Mouse (Mus musculus): ENCODE data around the gene Ercc5. TPM values are rescaled to one million over a fixed set of nuclear protein-coding genes. Genes with fewer than 3 reads are reported as not detected.

Ercc5 gene
- polyA plus RNA-seq, 1 experiment = 14.5 TPM

DNA sequence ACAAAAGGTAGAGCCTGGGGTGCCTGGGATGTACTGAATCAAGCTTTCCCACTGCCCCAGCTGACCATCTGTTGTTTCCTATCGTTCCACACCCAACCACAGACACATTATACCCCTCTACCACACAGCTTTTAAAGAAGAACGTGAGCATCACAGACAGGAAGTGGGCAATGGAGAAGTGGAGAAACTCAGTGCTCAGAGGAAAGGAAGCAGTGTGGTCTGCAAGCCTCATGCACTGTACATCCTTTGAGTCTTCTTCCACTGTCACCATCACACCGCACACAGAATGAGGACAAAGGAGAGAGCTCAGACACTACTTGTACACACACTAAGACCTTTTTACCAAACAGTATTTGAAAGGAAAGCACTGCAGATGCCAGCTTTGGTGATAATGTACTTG, 25.3 kb upstream of the Ercc5 start:
- Histone ChIP-seq H3K4me3 (ENCODE audit: insufficient read depth, low read length) (no peak overlapping the region), H3K4me1 (ENCODE audit: control insufficient read depth, insufficient read depth, low read length) (peaks cover 9% of the 10 kb centered on the region), H3K27ac (ENCODE audit: insufficient read depth, low read depth, low read length) (no peak overlapping the region)
- TF ChIP-seq POLR2A (IDR thresholded peaks at IDR 0.05; ENCODE audit: borderline replicate concordance, low read depth, low read length) (no peak), CTCF (IDR thresholded peaks at IDR 0.05; ENCODE audit: low read depth, low read length) (no peak)

DNA sequence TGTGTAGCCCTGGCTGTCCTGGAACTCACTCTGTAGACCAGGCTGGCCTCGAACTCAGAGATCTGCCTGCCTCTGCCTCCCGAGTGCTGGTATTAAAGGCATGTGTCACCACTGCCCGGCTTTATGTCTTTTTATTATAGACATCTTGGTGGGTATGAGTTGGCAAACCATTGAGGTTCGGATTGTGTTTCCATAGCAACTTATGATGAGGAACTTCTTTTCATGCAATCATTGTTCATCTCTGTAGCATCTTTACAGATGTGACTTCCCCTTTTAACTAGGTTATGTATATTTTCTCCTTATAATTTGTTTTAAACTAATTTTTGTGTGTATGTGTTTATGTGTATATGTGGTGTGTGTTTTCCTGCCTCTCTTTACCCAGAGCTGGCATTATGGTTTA, 22.0 kb upstream of the Ercc5 start:
- Histone ChIP-seq H3K27ac (ENCODE audit: insufficient read depth, low read depth, low read length) (no peak overlapping the region), H3K4me1 (ENCODE audit: control insufficient read depth, insufficient read depth, low read length) (peaks cover 7% of the 10 kb centered on the region), H3K4me3 (ENCODE audit: insufficient read depth, low read length) (no peak overlapping the region)
- TF ChIP-seq CTCF (IDR thresholded peaks at IDR 0.05; ENCODE audit: low read depth, low read length) = no peak
- no peak for TF ChIP-seq POLR2A (IDR thresholded peaks at IDR 0.05; ENCODE audit: borderline replicate concordance, low read depth, low read length)

DNA sequence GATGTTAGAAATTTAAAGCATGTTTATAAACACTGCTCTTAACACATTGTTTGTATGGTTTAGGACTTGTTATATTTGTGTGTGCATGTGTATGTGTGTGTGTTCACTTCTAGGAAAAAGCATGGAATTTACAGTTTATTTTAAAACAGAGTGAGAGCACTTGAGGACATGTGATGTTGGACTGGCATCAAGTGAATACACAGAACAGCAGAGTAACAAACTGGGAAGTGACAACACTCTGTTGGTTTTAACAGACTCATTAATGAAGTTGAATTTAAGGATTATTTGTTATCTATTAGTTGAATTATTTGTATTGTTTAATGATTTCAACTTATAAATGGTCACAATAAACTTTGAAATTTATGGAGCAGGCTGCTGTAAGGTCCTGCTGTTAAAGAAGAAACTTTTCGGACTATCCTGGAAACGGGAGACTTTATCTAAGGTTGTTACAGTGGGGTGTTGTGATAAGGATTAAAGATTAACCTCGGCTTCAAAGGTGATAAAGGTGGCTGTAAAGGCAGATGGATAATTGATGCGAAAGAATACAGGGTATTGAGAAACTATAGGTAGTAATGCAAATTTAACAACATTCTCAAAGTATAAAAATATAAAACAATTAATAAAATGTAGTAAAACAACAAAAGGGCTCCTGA, 17.5 kb upstream of the Ercc5 start:
- H3K4me1 ChIP-seq (ENCODE audit: control insufficient read depth, insufficient read depth, low read length) = no peaks in the 10 kb centered on the region
- H3K27ac ChIP-seq (ENCODE audit: insufficient read depth, low read depth, low read length) = no peak overlapping the region
- no peak for TF ChIP-seq POLR2A (IDR thresholded peaks at IDR 0.05; ENCODE audit: borderline replicate concordance, low read depth, low read length)
- H3K4me3 ChIP-seq (ENCODE audit: insufficient read depth, low read length) = no peak overlapping the region

DNA sequence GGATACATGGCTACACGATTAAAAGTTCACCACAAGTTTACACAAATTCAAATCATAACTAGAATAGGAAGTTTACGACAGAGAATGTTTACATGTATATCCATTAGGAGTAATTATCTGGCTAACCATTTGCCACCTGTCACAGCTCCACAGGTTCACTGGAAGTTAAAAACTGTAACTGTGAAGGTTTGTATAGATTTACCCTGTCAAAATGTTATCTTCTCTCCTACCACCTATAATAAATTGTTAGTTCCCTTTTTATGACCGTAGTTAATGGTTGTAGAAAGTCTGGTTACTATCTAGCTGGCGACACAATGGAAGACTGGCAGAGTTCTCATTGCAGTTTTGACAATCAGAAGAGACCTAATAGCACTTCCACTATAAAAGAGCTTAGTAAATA, 7.3 kb upstream of the Ercc5 start:
- TF ChIP-seq CTCF (IDR thresholded peaks at IDR 0.05; ENCODE audit: low read depth, low read length) (no peak), POLR2A (IDR thresholded peaks at IDR 0.05; ENCODE audit: borderline replicate concordance, low read depth, low read length) (no peak)
- no peak overlapping the region for H3K27ac ChIP-seq (ENCODE audit: insufficient read depth, low read depth, low read length)

DNA sequence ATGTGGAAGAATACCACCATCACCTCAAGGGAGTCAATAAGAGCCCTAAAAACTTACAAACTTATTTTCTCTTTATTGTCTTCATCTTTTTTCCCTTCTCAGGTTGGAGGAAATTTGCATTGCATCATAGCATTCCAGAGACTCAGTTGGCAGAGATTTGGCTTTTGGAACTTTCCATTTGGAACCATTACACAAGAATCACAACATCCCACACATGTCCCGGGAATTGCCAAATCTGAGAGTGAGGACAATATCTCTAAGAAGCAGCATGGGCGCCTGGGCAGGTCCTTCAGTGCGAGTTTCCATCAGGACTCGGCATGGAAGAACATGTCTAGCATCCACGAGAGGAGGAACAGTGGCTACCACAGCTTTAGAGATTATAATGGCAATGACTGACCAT, 4.8 kb upstream of the Ercc5 start:
- Histone ChIP-seq H3K4me1 (ENCODE audit: control insufficient read depth, insufficient read depth, low read length) (0 out of 2 replicates have a peak, but pooled peaks cover 3% of the 10 kb centered on the region), H3K27ac (ENCODE audit: insufficient read depth, low read depth, low read length) (no peak overlapping the region)
- TF ChIP-seq CTCF (IDR thresholded peaks at IDR 0.05; ENCODE audit: low read depth, low read length) = no peak
- TF ChIP-seq POLR2A (IDR thresholded peaks at IDR 0.05; ENCODE audit: borderline replicate concordance, low read depth, low read length) = no peak

More for the DNA sequence above, 7.3 kb upstream of the Ercc5 start:
- no peaks in the 10 kb centered on the region for H3K4me1 ChIP-seq (ENCODE audit: control insufficient read depth, insufficient read depth, low read length)
- no peak overlapping the region for H3K4me3 ChIP-seq (ENCODE audit: insufficient read depth, low read length)

DNA sequence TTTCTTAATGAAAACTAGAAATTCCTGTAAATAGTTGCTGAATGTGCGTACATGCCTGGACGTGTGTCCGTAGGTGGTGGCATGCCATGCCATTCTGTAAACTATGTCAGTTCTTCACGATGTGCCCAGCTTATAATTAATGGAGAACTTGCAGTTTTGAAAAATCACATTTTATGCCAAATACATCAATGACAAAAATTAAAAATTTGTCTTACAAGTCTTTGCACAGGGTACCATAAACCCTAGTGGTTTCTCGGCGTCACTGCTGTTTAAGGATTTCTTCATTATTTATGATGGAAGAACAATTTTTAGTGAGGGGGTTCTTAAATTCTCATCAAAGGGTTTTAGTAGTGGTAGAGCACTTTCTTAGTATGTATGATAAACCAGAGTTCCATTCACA, 1.2 kb downstream of the Ercc5 start:
- Histone ChIP-seq H3K4me3 (ENCODE audit: insufficient read depth, low read length) (peak overlapping the region; percentile 70), H3K4me1 (ENCODE audit: control insufficient read depth, insufficient read depth, low read length) (0 out of 2 replicates have a peak, but pooled peaks cover 3% of the 10 kb centered on the region), H3K27ac (ENCODE audit: insufficient read depth, low read depth, low read length) (no peak overlapping the region)
- TF ChIP-seq CTCF (IDR thresholded peaks at IDR 0.05; ENCODE audit: low read depth, low read length) (no peak), POLR2A (IDR thresholded peaks at IDR 0.05; ENCODE audit: borderline replicate concordance, low read depth, low read length) (no peak)

More for the DNA sequence above, 4.8 kb upstream of the Ercc5 start:
- no peak overlapping the region for H3K4me3 ChIP-seq (ENCODE audit: insufficient read depth, low read length)

DNA sequence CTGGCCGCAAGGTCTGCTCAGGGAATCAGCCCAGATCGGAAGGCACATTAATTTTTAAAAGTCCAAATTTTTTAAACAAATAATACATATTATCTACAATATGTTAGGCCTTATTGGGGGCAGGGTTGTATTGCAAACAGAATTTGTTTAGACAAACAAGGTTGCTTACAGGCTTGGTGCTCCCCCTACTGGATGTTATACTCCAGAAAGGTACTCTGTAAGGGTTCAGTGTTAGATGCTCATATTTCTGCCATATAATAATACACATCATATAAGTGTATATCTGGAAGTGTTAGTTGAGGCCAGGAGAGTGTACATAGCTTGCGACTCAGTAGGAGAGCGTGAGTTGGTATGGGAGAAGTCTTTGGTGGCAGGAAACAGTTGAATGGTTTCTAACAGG, 7.7 kb downstream of the Ercc5 start:
- TF ChIP-seq POLR2A (IDR thresholded peaks at IDR 0.05; ENCODE audit: borderline replicate concordance, low read depth, low read length) (no peak), CTCF (IDR thresholded peaks at IDR 0.05; ENCODE audit: low read depth, low read length) (no peak)
- Histone ChIP-seq H3K4me1 (ENCODE audit: control insufficient read depth, insufficient read depth, low read length) (no peaks in the 10 kb centered on the region), H3K4me3 (ENCODE audit: insufficient read depth, low read length) (no peak overlapping the region), H3K27ac (ENCODE audit: insufficient read depth, low read depth, low read length) (no peak overlapping the region)

DNA sequence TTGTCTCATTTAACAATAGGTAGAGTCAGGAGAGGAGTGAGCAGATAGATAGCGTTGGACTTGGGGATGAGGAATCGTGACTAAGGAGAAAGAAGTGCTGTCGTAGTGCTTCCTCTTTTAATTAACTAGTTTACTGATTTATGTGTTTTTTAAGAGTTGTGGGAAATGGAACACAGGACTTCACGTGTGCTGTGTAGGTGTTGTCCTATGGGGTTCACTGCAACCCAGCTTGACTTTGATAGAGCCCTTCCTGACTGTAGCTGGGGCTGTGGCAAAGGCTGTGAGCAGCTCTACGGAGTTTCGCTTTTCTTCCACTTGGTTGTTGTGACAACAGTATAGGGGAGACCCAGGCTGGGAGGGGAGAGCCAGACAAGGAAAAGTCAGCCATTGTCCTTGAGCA, 10.8 kb downstream of the Ercc5 start:
- Histone ChIP-seq H3K4me3 (ENCODE audit: insufficient read depth, low read length) (no peak overlapping the region), H3K27ac (ENCODE audit: insufficient read depth, low read depth, low read length) (no peak overlapping the region), H3K4me1 (ENCODE audit: control insufficient read depth, insufficient read depth, low read length) (peaks cover 9% of the 10 kb centered on the region)
- TF ChIP-seq POLR2A (IDR thresholded peaks at IDR 0.05; ENCODE audit: borderline replicate concordance, low read depth, low read length) = no peak
- TF ChIP-seq CTCF (IDR thresholded peaks at IDR 0.05; ENCODE audit: low read depth, low read length) = no peak

DNA sequence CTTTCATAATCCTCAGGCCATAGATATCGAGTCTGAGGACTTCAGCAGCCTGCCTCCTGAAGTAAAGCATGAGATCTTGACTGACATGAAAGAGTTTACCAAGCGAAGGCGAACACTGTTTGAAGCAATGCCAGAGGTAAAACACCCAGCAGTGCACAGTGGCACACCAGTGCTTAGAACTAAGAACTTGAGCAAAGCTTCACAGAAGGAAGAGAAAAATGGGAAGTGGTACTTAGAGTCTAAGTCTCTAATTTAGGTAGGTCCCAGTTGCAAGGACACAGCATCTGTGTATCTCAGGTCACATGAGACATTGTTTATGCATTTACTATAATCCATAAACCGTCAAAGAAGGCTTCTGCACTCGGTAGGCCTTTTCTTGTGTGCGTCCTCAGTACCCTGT, 14.3 kb downstream of the Ercc5 start:
- Histone ChIP-seq H3K27ac (ENCODE audit: insufficient read depth, low read depth, low read length) (peak overlapping the region; percentile 75), H3K4me1 (ENCODE audit: control insufficient read depth, insufficient read depth, low read length) (peaks cover 9% of the 10 kb centered on the region), H3K4me3 (ENCODE audit: insufficient read depth, low read length) (no peak overlapping the region)
- TF ChIP-seq POLR2A (IDR thresholded peaks at IDR 0.05; ENCODE audit: borderline replicate concordance, low read depth, low read length) (no peak), CTCF (IDR thresholded peaks at IDR 0.05; ENCODE audit: low read depth, low read length) (no peak)

DNA sequence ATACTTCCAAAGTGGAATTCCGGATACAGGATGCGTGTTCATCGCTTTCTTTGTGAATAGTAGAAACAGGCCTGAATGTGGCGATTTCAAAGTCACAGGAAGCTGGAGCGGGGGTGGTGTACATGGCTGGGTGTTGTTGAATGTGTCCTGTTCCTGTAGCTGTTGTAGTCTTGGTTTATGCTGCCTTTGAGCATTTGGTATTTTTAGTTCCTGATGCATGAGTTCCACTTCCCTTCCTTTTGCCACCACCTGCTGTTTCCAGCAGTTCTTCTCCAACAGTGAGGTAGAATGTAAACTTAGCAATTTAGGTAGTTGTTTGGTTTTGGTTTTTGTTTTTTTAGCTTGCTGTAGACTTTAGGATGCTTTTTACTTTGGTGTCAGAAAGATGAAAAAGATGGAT, 14.8 kb downstream of the Ercc5 start:
- peak overlapping the region; percentile 75 for H3K27ac ChIP-seq (ENCODE audit: insufficient read depth, low read depth, low read length)
- H3K4me1 ChIP-seq (ENCODE audit: control insufficient read depth, insufficient read depth, low read length) = peaks cover 9% of the 10 kb centered on the region
- TF ChIP-seq POLR2A (IDR thresholded peaks at IDR 0.05; ENCODE audit: borderline replicate concordance, low read depth, low read length) (no peak), CTCF (IDR thresholded peaks at IDR 0.05; ENCODE audit: low read depth, low read length) (no peak)
- no peak overlapping the region for H3K4me3 ChIP-seq (ENCODE audit: insufficient read depth, low read length)

Measured in bone marrow macrophage, adult 2 months (primary cell).